Mouse (Mus musculus): ENCODE measurements around the gene Adk.
A peak's percentile ranks its signal among the peaks of the same experiment; 100 is the strongest.

Adk gene

DNA sequence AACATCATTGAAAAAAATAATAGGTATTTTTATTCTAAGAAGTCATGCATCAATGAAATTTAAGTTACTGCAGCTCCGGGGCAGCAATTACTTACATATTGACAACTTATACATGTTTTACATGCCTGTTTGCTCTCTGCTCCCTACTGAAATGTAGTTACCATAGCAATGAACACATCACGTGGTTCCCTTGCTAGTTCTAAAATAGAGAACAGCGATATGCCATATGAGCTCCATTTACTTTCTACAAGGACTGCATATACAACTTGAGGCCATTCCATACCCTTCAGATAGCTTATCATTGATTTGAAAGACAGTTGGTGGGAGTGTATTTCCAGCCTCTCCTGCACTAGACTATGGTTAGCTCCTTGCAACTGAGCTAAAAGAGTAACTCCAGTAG, 290.6 kb downstream of the Adk start:
- no peak for DNase-seq (ENCODE audit: low read depth, low spot score)

GRCm38 (mm10) chr14:21344896-21345295, 292.5 kb downstream of the Adk start:
- no peak for DNase-seq (ENCODE audit: low read depth, low spot score)

DNA sequence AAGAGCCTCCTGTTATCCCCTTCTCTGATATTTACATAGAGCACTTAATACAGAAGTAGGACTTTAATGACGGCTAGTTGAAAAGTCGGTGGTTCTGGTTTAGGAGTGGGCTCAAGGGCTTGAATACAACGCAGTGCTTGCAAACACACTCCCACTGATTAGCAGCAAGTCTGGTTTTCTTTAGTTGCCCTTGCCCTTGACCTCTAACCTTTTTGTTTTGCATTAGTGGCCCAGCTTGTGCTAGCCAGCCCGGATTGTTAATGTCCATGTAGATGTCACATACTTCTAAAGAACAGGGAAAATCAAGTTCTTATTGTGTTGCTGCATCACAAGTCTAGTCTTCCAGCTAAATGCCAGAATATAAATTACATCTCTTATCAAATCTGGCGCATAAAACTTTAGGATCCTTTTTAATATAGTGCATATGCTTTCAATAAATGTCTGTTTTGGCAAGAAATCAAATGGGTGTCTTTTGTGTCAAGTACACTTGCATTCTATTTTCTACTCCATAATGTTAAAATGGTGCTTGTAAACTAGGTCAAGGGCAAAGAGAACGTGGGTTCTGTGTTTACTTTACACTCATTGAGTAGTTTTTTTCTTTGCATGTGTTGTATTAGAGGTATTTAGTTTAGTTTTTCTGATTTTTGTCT, 296.4 kb downstream of the Adk start:
- DNase-seq (ENCODE audit: low read depth, low spot score) = peak; percentile 12

DNA sequence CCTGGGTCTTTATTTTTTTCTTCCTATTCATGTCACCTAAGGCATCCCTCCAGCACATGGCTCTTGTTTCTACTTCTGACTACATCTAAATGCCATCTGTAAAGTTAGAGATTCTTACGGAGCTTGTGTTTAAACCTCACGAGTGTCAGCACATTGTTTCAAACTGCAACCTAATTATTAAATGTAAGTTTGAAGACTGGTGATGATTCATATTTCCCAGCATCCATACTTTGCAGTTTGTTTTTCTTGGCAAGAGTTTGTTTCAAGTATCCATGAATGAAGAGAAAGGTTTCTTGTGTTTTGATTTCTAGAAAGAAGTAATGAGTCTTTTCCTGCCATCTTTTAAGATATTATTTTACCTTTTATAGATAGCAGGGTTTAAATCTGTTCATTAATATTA, 299.3 kb downstream of the Adk start:
- peak; percentile 77 for DNase-seq (ENCODE audit: low read depth, low spot score)

- no peak for DNase-seq (ENCODE audit: low read depth, low spot score)
Measured at GRCm38 (mm10) chr14:21356286-21356685, 303.9 kb downstream of the Adk start.

DNA sequence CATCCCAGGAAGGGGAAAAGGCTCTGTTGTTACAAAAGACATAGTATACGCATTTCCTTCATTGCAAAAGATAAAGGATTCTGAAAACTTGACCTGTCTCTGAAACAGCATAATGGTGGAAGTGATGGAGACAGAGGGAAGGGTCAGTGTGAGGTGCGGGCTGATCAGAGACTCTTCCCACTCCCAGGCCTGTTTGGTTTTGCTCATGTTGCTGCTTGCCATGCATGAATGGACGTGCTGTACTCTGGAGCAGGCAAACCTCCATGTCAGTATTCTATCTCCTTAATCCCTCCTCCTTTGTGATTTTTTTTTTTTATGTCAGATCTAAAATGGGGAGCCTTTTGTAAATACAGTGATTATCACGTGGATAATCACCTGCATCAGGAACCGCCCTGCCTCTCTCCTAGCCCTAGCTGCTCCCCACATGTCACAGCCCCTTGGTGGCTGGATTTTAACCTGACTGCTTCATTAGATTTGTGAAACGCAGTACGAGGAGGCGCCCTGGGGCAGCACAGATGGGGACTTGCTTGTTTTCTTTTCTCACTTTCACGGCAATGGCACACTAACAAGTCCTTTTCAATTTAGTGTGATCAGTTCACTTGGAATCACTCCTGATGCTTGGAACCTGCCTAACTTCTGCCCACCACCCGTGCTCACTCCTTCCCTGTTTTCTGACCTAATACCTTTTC, 307.0 kb downstream of the Adk start:
- no peak for DNase-seq (ENCODE audit: low read depth, low spot score)

DNA sequence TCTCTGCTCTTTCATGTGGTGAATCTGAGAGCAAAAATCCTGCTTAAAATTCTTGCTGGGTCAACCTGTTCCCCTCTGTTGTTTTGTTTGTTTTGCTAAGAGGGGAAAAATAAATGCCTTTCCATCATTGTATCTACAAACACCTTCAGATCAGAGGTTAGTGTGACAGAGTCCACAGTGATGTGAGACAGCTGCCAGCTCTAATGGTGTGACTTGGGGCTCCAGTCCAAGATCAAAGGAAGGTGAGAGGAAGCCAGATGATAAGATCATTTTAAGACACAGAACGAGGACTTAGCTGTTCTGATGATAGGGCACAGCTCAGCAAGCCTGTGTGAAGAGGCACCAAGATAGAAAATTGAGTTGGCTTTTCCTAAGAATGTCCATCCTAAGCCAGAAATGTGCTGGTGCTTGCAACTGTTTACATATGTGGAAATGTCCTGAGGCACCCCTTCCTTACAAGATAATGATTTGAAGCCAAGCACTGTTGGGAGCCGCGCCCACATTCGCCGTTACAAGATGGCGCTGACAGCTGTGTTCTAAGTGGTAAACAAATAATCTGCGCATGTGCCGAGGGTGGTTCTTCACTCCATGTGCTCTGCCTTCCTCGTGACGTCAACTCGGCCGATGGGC, 307.6 kb downstream of the Adk start:
- DNase-seq (ENCODE audit: low read depth, low spot score) = no peak

DNA sequence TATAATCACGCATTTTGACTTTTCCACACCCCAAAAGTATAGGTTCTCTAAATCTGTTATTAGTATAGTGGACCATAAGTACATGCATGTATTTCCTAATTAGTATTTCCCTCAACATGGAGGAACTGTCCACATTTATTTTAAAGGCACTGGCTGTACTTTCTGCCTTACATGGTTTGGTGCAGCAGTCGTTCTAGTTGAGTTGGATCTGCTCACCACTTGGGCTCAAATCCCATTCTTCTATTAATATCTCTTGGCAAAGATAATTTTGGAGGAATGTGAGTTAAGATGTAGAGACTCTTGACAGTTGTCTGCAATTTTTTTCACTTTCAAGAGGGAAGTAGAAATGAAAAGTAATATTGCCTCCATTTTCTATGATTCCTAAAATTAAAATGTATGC, 314.7 kb downstream of the Adk start:
- peak; percentile 41 for DNase-seq (ENCODE audit: low read depth, low spot score)

GRCm38 (mm10) chr14:21368622-21369021, 316.2 kb downstream of the Adk start:
- peak; percentile 36 for DNase-seq (ENCODE audit: low read depth, low spot score)

DNA sequence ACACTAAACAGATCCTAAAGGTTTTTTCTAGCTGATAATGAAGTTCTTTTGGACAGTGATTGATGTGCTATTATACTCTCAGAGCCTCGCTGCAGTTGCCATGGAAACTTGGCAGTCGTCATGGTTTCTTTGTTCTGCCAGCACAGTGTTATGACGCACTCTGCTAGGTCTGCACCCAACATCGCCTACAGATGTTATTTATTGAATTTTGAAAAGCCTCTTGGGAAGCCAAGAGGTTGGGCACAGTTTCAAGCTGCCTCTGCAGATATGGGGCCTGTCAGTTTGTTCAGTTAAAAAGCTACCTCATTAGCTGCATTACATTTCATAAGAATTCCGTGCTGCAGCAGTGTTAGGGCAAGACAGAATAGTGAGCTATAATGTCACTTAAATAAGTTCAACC, 316.8 kb downstream of the Adk start:
- DNase-seq (ENCODE audit: low read depth, low spot score) = peak; percentile 94

- no peak for DNase-seq (ENCODE audit: low read depth, low spot score)
Measured at GRCm38 (mm10) chr14:21371946-21372345, 319.6 kb downstream of the Adk start.

GRCm38 (mm10) chr14:21372689-21373088, 320.3 kb downstream of the Adk start:
- DNase-seq (ENCODE audit: low read depth, low spot score) = no peak

DNA sequence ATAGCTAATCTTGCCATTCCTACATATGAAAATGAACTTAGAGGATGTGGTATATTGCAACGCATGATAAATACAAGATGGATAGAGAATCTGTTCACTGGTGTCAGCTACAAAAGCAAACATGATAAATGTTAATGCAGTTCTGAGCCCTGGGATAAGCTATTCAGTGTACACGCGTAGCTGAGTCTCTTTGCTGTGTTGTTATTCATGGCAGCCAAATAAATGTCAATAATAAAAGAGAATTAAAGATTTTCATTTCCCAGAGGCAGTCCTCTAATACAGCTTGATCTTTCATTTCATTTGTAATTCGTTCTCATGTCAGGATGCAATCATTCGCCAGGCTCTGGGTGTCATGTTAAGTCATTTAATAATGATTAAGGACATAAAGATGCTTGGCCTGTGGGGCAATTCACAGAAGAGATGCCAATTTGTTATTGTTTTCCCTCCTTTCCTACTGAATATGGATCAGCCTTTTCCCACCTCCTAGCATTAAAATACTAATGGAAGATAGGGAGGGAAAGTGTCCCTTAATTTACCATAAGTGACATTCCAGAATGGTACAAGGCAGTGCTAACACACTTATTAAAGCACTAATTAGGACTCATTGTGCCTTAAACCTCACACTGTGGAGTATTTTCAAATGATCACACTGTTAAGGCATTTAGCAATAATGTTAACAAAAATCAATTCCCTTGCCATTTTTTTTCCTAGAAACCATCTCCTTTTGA, 331.5 kb downstream of the Adk start:
- DNase-seq (ENCODE audit: low read depth, low spot score) = no peak

GRCm38 (mm10) chr14:21399506-21399905, 347.1 kb downstream of the Adk start:
- DNase-seq (ENCODE audit: low read depth, low spot score) = no peak

- DNase-seq (ENCODE audit: low read depth, low spot score) = no peak
Measured at GRCm38 (mm10) chr14:21402157-21402601, 349.8 kb downstream of the Adk start.

- no peak for DNase-seq (ENCODE audit: low read depth, low spot score)
Measured at GRCm38 (mm10) chr14:21402621-21403405, 350.4 kb downstream of the Adk start.

DNA sequence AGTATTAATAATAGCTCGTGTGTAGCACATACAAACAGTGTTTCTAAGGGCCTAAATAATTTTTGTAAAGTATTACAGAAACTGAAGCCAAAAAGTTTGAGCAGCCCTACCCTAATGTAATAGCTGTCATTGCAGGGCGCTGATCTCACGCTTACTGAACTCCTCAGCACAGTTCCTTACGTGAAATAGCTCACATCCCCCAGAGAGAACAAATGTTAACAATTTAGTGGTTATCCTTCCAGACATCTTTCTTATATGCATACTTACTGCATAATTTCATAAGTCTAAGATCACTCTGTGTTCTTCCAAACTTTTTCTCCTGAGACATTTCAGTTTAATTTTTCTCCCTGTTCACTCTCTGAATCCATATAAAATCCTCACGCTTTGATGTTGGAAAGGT, 354.6 kb downstream of the Adk start:
- DNase-seq (ENCODE audit: low read depth, low spot score) = no peak

DNA sequence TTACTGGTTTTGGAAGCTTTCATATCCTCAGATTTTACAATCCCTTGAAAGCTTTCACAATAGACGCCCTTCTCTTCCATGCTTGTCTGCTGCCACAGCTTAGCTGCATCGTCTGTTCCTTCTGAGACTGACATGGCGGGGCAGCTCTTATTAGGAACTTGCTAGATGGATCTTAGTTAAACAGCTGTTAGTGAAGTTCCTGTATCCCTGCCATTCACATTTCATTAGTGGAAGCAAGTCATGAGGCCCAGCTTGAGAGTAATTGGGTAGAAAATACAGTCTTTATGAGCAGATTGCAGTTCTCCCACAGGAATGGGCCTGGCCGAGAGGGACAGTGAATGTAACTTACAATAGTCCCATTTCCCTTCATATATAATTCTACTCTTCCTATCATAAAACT, 356.5 kb downstream of the Adk start:
- no peak for DNase-seq (ENCODE audit: low read depth, low spot score)

DNA sequence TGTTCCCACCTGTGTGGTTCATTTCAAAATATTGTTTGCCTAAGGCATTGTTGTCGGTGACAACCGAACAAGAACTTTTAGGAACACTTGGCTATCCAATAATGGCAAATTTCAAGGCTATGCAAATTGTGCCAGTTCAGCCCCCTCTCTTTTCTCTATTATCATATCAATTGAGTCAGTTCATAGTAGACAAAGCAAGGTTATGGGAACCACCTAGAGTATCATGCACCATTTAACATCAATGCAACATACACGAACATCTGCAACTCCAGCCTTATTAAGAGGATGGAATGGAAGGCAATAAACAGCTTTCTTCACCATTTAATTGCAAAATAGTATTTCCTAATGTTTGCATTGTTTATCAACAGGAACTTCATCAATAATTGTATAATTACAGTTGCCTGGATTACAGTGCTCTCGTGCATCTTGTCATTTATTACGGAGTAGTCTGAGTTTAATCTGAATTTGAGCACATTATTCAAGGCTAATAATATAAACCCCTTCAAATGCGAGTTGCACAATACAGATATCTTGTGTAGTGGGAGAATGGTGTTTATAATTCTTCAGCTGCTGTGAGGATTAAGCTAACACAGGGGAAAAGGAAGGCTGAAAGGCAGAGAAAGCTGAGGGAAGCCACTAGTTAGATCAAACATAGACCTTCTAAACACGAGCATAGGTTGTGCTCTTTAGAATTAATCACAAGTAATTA, 358.5 kb downstream of the Adk start:
- DNase-seq (ENCODE audit: low read depth, low spot score) = no peak

GRCm38 (mm10) chr14:21411524-21411923, 359.1 kb downstream of the Adk start:
- no peak for DNase-seq (ENCODE audit: low read depth, low spot score)

GRCm38 (mm10) chr14:21418332-21418731, 366.0 kb downstream of the Adk start:
- DNase-seq (ENCODE audit: low read depth, low spot score) = no peak

All from 3T3-L1 (cell line).